Comparison of ENCODE assay signal across 8 mouse cellular contexts in genomic region chrX:160501687-160502047, GRCm38 (mm10). TPM values are rescaled to one million over a fixed set of nuclear protein-coding genes. Genes with fewer than 3 reads are reported as not detected.
DNase-seq lines count a peak whose midpoint lies in the region; ATAC-seq and TF ChIP-seq lines count a peak whose summit lies in the region.

No protein-coding gene starts in this region.

- WGBS in kidney, embryonic 16.5 days: 16% methylated on average over 12 of the region's 12 CpGs
- WGBS in embryonic facial prominence, embryonic 11.5 days: 23% methylated on average over 12 of the region's 12 CpGs
- WGBS in intestine, embryonic 16.5 days: 15% methylated on average over 12 of the region's 12 CpGs

- ATAC-seq in kidney, embryonic 16.5 days (ENCODE audit: low FRiP score, low TSS enrichment): peak; percentile 90
- peak; percentile 83 for ATAC-seq in embryonic facial prominence, embryonic 11.5 days (replicated peaks; ENCODE audit: insufficient number of reproducible peaks, low FRiP score, low TSS enrichment, low read depth)
- ATAC-seq in intestine, embryonic 16.5 days: peak; percentile 89

- H3K27ac ChIP-seq in kidney, embryonic 16.5 days (ENCODE audit: low read length): peak overlapping the region; percentile 92; the same call in 1 of the 2 replicates
- no peak overlapping the region for H3K27ac ChIP-seq in embryonic facial prominence, embryonic 11.5 days (replicated peaks; ENCODE audit: low read depth, low read length)
- H3K27ac ChIP-seq in intestine, embryonic 16.5 days (ENCODE audit: low read length): no peak overlapping the region

- peaks cover 13% of the 10 kb centered on the region; the same call in 1 of the 2 replicates for H3K27me3 ChIP-seq in kidney, embryonic 16.5 days (ENCODE audit: insufficient read depth, low read length)
- H3K27me3 ChIP-seq in embryonic facial prominence, embryonic 11.5 days (ENCODE audit: control insufficient read depth, insufficient read depth, low read length): 0 out of 2 replicates have a peak, but pooled peaks cover 4% of the 10 kb centered on the region
- no peaks in the 10 kb centered on the region for H3K27me3 ChIP-seq in intestine, embryonic 16.5 days (replicated peaks; ENCODE audit: control insufficient read depth, insufficient read depth, low read length)
- no peaks in the 10 kb centered on the region for H3K27me3 ChIP-seq in myocyte (ENCODE audit: control insufficient read depth, insufficient read depth, insufficient read length)

- no peak for TF ChIP-seq POLR2A in myocyte (IDR thresholded peaks at IDR 0.05; ENCODE audit: insufficient read length, low read depth)

- no peak overlapping the region for H3ac ChIP-seq in myocyte (ENCODE audit: control insufficient read depth, insufficient read length)

- peak overlapping the region; percentile 72 for H3K9ac ChIP-seq in kidney, embryonic 16.5 days (replicated peaks; ENCODE audit: low read length)
- peak overlapping the region; percentile 67; the same call in 1 of the 2 replicates for H3K9ac ChIP-seq in embryonic facial prominence, embryonic 11.5 days (replicated peaks; ENCODE audit: low read length)
- H3K9ac ChIP-seq in intestine, embryonic 16.5 days (ENCODE audit: low read depth, low read length): peak overlapping the region; percentile 72; the same call in 1 of the 2 replicates

- H3K79me2 ChIP-seq in myocyte (ENCODE audit: control insufficient read depth, insufficient read depth): peaks cover 3% of the 10 kb centered on the region

- no peak for DNase-seq in kidney, postnatal 25 days
- DNase-seq in embryonic facial prominence, embryonic 11.5 days (ENCODE audit: low spot score): no peak
- no peak for DNase-seq in adrenal gland, adult 8-10 months
- DNase-seq in layer of hippocampus, postnatal 25 days (ENCODE audit: extremely low spot score in 1 of 2, low spot score in 1 of 2): no peak
- no peak for DNase-seq in kidney, postnatal 4 days

- H3K4me1 ChIP-seq in kidney, embryonic 16.5 days (ENCODE audit: insufficient read depth, low read length): peaks cover 6% of the 10 kb centered on the region; the same call in 1 of the 2 replicates
- H3K4me1 ChIP-seq in embryonic facial prominence, embryonic 11.5 days (ENCODE audit: control insufficient read depth, insufficient read depth, low read length): no peaks in the 10 kb centered on the region
- peaks cover 4% of the 10 kb centered on the region; the same call in 1 of the 2 replicates for H3K4me1 ChIP-seq in intestine, embryonic 16.5 days (ENCODE audit: control insufficient read depth, insufficient read depth, low read length)

- H3K4me2 ChIP-seq in kidney, embryonic 16.5 days (replicated peaks; ENCODE audit: low read depth, low read length): peak overlapping the region; percentile 47
- H3K4me2 ChIP-seq in embryonic facial prominence, embryonic 11.5 days (ENCODE audit: low read depth, low read length): peak overlapping the region; percentile 25
- peak overlapping the region; percentile 37; the same call in 1 of the 2 replicates for H3K4me2 ChIP-seq in intestine, embryonic 16.5 days (ENCODE audit: low read depth, low read length)
- H3K4me2 ChIP-seq in myocyte (ENCODE audit: low read depth): peak overlapping the region; percentile 65

- no peaks in the 10 kb centered on the region for H3K9me3 ChIP-seq in kidney, embryonic 16.5 days (ENCODE audit: low read length)
- no peaks in the 10 kb centered on the region for H3K9me3 ChIP-seq in embryonic facial prominence, embryonic 11.5 days (replicated peaks; ENCODE audit: control insufficient read depth, low read length)
- H3K9me3 ChIP-seq in intestine, embryonic 16.5 days (ENCODE audit: control insufficient read depth, low read length): no peaks in the 10 kb centered on the region

- peak overlapping the region; percentile 66 for H3K4me3 ChIP-seq in kidney, embryonic 16.5 days (ENCODE audit: low read length)
- H3K4me3 ChIP-seq in embryonic facial prominence, embryonic 11.5 days (ENCODE audit: low read depth, low read length): peak overlapping the region; percentile 50
- peak overlapping the region; percentile 68 for H3K4me3 ChIP-seq in intestine, embryonic 16.5 days (ENCODE audit: low read length)
- peak overlapping the region; percentile 68 for H3K4me3 ChIP-seq in myocyte

- H3K36me3 ChIP-seq in kidney, embryonic 16.5 days (ENCODE audit: insufficient read depth, low read length): no peaks in the 10 kb centered on the region
- H3K36me3 ChIP-seq in embryonic facial prominence, embryonic 11.5 days (replicated peaks; ENCODE audit: control insufficient read depth, insufficient read depth, low read depth, low read length): no peaks in the 10 kb centered on the region
- H3K36me3 ChIP-seq in intestine, embryonic 16.5 days (ENCODE audit: control insufficient read depth, insufficient read depth, low read length): no peaks in the 10 kb centered on the region
- no peaks in the 10 kb centered on the region for H3K36me3 ChIP-seq in myocyte (ENCODE audit: control insufficient read depth, insufficient read depth)

TF ChIP-seq in myocyte, 11 proteins besides CTCF, POLR2A, EP300 and RAD21:
- no peak for TF ChIP-seq E2F4 (IDR thresholded peaks at IDR 0.05; ENCODE audit: insufficient read depth)
- TF ChIP-seq TCF12 (IDR thresholded peaks at IDR 0.05; ENCODE audit: insufficient read depth, poor library complexity, severe bottlenecking): no peak
- no peak for TF ChIP-seq MYOD1 (IDR thresholded peaks at IDR 0.05; ENCODE audit: control insufficient read depth in 1 of 3, insufficient read length in 2 of 3, low read depth in 2 of 3)
- no peak for TF ChIP-seq MAX (IDR thresholded peaks at IDR 0.05; ENCODE audit: low read depth)
- no peak for TF ChIP-seq USF1 (IDR thresholded peaks at IDR 0.05; ENCODE audit: low read depth)
- no peak for TF ChIP-seq MYOG (IDR thresholded peaks at IDR 0.05; ENCODE audit: control insufficient read depth in 1 of 3, insufficient read depth in 1 of 3, insufficient read length in 2 of 3, low read depth in 2 of 3)
- no peak for TF ChIP-seq SRF (IDR thresholded peaks at IDR 0.05; ENCODE audit: control insufficient read depth, insufficient read length, low read depth)

RNA-seq across cellular contexts. Expression of gene Phka2, which starts 0.3 kb away (rescaled TPM):
- 15.8 and 15.9 TPM in 2 replicates for polyA plus RNA-seq in kidney, embryonic 16.5 days (2015; fragmentation: Nextera tagmentation; extraction: Ambion mirVana)
- 17.8 and 18.5 TPM in 2 replicates for polyA plus RNA-seq in embryonic facial prominence, embryonic 11.5 days (2014; fragmentation: Nextera tagmentation; extraction: Ambion mirVana)
- 10.6 and 11.9 TPM in 2 replicates for polyA plus RNA-seq in intestine, embryonic 16.5 days (2015; fragmentation: Nextera tagmentation; extraction: Ambion mirVana)
- polyA plus RNA-seq in myocyte (2012; fragmentation: generic; extraction: Trizol): 12.1 TPM
- 10 to 100 TPM; 32.4 to 43.4 (median 37.9) TPM for total RNA-seq in adrenal gland, adult 8-10 months (2022)
- total RNA-seq in layer of hippocampus, postnatal 25 days (2021): 10 to 100 TPM; 23.0 to 37.9 TPM
